Mouse (Mus musculus): ENCODE measurements around the gene Btnl10.
A peak's percentile ranks its signal among the peaks of the same experiment; 100 is the strongest.

Btnl10 gene

DNA sequence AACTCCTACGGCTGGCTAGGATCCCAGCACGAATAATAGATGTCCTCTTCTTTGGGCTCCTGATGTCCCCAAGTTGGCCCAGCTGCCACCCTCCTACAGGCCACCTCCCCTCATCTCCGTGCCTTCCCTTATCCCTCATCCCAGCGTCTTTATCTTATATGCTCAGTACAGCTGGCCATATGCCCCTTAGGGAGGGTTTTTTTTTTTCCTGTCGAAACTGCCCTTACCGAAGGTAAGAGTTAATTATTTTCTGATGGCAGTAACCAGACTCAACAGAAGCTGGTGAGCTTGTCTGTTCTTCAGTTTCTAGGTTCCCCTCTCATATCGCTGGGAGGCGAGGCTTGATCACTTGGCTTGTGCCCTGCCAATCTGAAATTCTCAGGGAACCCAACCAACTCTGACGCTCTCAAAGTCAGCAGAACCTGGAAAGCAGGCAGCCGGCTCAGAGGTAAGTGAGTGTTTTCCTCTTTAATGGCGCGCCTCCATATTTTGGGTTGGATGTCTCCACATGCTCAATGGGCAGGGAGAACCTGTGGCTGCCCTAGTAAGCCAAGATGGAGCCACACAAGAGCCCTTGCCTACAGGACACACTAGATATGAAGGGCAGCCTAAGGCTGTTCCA lies at the start of gene Btnl10:
Btnl10 (plus strand) TSS at position 164 of the 622 bp plus-strand sequence.
- no peak for DNase-seq (ENCODE audit: low spot score in 2 of 2)

DNA sequence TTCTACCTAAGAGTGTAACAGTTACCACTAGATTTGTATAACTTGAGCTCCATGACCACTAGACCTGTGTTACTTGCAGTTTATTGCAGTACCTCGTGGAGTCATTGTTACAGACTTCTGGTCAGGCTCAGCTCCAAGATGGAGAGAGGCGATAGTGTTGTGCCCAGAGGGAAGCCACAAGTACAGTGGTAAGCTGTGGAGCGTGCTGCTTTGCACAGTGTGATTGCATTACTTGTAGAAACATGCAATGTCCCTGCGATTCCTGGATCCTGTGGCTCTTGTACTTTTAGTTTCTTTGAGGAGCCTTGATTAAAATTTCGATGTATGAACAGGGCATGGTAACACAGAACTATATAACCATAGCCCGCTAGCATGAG lies 49.8 kb upstream of the Btnl10 start:
- no peak for DNase-seq (ENCODE audit: low spot score in 2 of 2)

DNA sequence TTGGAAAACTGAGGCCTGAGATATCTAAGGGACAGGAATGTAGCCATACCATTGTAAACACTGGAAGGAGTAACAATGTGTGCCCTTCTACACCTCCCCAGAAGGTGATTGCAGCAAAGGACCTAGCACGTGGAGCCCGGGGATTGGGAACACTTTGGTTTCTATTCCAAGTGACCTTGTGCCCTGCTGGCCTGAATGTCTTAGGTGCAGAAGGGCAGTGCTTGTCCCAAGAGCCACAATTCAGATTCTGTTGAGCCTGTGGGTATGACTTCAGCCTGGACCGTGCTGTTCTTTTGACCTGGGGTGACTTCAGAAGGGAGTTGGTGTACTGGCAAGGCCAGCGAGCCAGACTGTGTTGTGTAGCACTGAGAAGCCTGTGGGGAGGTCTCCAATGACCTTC lies 46.7 kb upstream of the Btnl10 start:
- no peak for DNase-seq (ENCODE audit: low spot score in 2 of 2)

- DNase-seq (ENCODE audit: low spot score in 2 of 2), result no peak
Observed at GRCm38 (mm10) chr11:58883756-58884155, 34.0 kb upstream of the Btnl10 start.

DNA sequence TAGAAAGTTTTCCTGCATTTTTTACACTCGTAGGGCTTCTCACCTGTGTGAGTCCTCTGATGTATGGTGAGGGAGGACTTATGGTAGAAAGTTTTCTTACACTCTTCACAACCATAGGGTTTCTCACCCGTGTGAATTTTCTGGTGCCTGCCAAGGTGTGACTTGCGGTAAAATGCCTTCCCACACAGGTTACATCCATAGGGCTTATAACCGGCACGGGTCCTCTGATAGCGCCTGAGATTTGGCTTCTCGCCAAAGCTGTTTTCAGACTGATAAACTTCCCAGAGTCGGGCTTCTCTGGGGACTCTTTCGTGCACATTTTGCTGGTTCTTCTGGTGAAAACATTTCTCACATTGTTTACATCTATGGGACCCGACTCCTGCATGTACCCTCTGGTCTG lies 27.2 kb upstream of the Btnl10 start:
- DNase-seq (ENCODE audit: low spot score in 2 of 2), result no peak

DNA sequence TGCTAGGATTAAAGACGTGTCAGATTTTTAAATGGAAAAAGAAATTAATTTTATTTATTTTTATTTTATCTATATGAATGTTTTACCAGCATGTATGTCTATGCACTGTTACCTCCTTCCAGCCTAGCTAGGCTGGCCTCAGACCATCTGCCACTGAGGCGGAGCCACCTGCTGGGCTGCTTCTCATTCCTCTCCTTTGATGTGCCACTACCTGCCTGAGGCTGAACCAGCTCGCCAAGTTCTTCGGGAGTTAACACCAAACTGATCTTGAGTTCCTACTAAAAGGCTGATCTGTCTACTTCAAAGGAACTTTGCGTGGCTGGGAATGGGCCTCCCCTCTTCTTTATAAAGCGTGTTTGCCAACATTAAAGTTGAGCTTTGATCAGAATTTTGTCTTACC lies 23.3 kb upstream of the Btnl10 start:
- no peak for DNase-seq (ENCODE audit: low spot score in 2 of 2)

DNA sequence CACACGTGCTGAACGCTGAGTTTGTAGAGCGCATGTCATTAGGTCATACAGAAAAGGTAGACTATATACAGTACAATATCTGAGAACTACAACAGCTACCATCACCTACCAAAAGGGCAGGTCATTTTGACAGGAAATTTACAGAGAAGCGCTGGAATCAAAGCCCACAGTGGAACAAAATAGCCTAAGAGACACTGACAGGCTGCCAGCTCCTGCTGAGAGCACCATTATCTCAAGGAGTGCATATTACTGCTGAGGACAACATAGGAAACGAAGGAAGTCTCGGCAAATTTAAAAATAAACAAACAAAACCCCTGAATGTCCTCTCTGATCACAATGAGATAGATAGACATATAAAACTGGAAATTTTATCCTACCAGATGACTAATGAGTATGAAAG lies 20.2 kb upstream of the Btnl10 start:
- no peak for DNase-seq (ENCODE audit: low spot score in 2 of 2)

DNA sequence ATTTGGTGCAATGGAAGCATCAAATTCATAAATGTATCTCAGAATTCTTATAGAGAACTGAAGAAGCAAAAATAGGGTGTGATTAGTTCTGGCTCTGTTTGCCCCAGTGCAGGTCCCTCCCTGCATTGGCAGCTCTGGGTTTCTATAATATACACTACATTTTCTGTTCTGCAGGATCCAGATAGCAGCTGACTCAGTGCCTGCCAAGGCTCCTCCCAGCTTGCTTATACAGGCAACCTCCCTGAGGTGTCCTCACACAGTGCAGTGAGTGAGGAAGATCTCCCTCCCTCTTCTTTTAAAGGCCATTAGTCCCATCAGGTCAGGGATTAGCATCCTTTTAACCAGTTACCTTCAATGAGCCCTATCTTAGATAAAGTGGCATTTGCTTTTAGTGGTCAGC lies 16.6 kb upstream of the Btnl10 start:
- no peak for DNase-seq (ENCODE audit: low spot score in 2 of 2)

DNA sequence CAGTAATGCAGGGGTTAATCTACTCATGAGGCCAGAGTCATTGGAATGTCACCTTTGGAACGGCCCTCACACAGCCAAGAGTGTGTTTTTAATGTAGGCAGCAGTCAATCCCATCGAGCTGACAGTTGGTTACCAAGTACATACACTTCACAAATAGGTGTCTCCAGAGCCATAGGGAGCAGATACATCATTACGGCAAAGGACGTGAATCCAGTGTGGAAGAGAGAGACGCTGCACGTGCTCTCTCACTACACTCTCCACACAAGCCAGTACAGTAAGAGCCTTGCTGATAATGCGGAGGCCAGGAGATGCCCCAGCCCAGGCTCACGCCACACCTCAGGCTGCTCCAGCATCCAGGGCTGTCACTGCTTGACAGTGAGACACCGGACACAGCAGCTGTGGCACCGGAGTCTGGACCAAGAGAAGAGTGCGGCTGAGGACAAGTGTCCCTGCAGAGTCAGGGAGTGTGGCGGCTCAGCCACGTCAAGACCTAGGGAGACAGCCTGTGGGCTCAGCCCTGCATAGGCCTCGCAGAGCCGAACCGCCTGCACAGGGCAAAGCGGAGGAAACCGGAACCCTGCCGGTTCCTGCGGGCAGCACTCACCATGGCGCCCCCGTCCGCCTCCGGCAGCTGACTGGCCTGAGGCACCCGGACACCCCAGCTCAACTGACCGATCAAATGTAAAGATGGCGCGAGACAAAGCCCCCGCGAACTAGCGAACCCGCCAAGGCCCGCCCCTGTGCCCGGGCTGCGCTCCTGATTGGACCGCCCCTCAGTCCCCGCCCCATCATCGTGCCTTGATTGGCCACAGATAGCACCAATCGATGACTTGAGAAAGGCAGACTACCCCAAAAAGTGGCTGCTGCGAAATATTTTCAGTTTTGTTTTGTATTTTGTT lies 13.9 kb upstream of the Btnl10 start, which contains the start of gene Zfp39:
Zfp39 (minus strand) TSS at position 715 of the 899 bp plus-strand sequence.
- DNase-seq (ENCODE audit: low spot score in 2 of 2), result peak; percentile 96 to 97

DNA sequence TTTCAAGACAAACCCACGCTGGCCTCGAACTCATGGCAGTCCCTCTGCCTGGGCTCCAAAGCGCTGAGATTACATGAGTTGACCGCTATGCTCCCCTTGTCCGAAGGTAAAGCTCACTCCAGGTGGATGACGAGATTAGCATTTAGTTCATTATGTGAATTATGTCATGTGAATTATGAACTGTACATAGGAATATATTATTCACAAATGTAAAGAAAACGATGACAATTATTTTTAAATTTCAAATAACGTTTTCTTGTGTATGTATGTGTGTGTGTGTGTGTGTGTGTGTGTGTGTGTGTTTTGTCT lies 13.3 kb upstream of the Btnl10 start:
- no peak for DNase-seq (ENCODE audit: low spot score in 2 of 2)

GRCm38 (mm10) chr11:58904838-58905237 lies 12.9 kb upstream of the Btnl10 start:
- DNase-seq (ENCODE audit: low spot score in 2 of 2), result no peak

DNA sequence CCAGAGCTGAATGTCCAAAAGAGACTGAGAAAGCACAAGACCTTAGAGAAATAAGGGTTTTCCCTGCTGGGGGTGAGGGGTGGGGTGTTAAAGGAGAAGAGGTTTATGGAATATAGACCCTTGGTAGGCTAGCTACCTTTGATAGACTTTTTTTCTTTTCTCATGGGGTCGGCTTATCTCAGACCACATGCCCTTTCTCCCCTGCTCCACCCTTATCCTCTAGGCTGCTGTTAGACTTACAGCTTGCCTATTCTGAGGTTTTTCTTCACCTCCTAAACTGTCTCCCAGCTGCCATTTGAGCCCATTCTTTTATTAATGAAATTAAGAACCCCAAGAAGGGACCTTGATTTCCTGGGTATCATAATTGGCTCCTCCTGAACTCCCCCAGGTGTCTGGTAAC lies 3.9 kb upstream of the Btnl10 start:
- no peak for DNase-seq (ENCODE audit: low spot score in 2 of 2)

GRCm38 (mm10) chr11:58914461-58915028 lies 3.2 kb upstream of the Btnl10 start:
- no peak for DNase-seq (ENCODE audit: low spot score in 2 of 2)

DNA sequence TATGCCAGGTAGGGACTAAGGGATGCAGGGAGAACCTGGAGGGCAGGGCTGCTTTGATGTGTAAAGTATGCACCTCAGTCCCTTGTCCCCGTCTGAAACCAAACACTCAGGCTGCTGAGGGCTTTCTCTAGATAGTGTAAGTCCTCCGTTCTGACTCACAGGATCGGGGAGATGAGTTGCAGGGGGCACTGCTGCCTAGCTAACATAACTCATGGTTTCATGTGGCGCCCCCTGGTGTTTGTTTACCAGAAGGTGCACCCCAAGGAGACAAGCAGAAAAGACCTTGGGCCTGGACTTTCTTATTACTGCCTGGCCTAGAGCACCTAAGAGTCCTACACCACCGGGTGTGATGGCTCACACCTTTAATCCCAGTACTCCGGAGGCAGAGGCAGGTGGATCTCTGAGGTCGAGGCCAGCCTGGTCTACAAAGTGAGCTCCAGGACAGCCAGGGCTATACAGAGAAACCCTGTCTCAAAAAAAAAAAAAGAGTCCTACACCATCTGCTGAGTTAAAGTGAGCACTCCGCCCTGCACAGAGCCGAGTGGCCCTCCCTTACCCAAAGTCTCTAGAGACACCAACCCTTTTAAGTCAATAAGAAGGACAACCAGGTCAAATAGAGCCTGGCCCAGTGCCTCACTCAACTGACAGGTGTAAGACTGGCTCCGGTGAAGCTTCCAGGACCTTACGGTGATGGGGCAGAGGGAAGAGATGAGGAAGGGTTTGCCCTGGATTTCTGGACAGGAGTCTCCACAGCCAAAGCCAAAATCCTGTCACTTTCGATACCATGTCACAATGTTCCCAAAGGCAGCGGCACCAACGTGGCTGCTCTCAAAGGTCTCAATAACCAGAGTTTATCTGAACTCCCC lies 596 bp upstream of the Btnl10 start:
- no peak for DNase-seq (ENCODE audit: low spot score in 2 of 2)

GRCm38 (mm10) chr11:58918759-58919158 lies 1.1 kb downstream of the Btnl10 start:
- no peak for DNase-seq (ENCODE audit: low spot score in 2 of 2)

DNA sequence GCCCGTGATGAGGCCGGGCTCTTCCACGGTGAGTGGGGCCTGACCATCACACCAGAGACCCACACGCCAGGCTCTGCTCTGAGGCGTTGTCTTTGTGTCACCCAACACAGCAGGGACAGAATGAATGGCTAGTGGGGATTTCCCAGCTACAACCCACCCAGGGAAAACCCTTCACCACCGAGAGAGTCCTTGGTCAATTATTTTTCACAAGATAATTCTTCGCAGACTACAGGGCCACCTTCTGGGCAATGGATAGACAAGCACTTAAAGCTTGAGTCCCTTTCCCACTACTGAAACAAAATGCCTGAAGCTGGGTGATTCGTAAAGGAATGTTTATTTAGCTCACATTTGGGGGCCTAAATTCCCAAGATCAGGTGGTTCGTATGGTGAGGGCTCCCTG lies 4.7 kb downstream of the Btnl10 start:
- no peak for DNase-seq (ENCODE audit: low spot score in 2 of 2)

DNA sequence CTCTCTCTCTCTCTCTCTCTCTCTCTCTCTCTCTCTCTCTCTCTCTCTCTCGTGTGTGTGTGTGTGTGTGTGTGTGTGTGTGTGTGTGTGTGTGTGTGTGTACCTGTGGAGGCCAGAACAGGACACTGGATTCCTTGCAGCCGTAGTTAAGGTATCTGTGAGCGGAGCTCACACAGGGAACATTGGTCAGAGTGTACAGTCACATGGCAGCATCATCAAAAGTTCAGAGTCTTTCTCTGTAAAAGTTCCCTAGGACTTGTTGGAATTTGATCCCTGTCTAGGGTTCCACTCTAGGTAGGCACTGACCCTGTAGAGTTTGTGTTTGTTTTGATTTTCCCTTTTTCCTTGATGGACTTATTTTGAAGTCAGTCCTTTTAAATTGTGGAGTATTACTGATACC lies 8.9 kb downstream of the Btnl10 start:
- DNase-seq (ENCODE audit: low spot score in 2 of 2), result no peak

GRCm38 (mm10) chr11:58927053-58927452 lies 9.3 kb downstream of the Btnl10 start:
- DNase-seq (ENCODE audit: low spot score in 2 of 2), result no peak

DNA sequence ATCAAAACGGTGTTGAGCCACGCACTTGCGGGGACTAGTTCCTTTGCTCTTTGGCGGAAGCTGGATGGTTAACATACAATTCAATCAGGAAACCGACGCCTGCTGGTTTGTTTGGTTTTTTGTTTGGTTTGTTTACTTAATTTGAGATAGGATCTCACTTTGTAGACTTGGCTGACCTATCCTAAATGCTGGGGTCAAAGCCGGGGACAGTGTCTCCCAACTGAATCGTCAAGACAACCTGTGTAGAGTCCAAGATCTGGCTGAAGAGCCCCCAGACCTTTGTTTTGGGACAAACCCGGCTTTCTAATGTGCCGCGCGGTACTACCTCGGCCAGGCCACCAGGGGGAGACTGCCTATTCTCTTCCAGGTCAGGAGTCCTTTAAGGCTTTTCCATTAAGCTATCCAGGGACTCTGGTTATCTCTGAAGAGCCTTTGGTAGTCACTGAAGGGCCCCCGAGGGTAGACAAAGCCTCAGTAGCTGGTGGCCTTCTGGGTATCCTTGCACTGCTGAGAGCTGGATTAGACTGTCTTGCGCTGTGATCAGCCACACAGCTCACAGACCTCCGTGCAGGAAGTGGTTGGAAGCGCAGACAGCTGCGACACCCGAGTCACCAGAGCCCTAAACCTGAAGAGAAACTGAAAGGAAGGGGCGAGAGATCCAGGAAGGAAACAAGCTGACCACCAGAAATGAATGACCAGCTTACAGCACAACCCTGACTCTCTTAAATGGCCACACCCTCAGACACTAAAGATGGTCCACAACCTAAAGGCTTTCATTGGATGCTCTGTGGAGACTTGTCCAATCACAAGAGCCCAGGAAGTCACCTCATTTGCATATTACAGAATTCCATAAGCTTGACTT lies 10.3 kb downstream of the Btnl10 start:
- DNase-seq (ENCODE audit: low spot score in 2 of 2), result no peak

DNA sequence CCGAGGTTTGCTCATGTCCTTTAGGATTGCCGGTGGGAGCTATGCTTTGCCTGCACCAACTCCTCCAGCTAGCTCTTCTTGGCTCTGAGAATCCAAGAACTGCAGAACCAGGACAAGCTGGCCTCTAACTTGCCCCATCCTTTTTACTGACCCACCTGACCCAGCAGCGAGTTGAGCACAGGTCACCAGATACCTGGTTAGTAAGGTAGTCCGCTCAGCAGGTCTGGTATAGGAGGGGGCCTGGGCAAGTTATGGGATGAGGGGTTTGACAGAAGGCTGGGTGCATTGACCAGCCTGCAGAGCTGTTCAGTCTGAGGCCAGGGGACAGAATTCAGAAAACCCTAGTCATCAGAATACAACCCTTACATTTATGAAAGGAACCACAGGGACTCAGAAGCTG lies 11.3 kb downstream of the Btnl10 start:
- no peak for DNase-seq (ENCODE audit: low spot score in 2 of 2)

- no peak for DNase-seq (ENCODE audit: low spot score in 2 of 2)
Observed at GRCm38 (mm10) chr11:58929641-58930040, 11.9 kb downstream of the Btnl10 start.

Data from frontal cortex, postnatal 36 days (tissue).